Mouse (Mus musculus): ENCODE measurements around the gene Prkg2. TPM values are rescaled to one million over a fixed set of nuclear protein-coding genes. Genes with fewer than 3 reads are reported as not detected.

Gene Prkg2
- not detected in 3 replicates for total RNA-seq (2017)

- no peak for ATAC-seq (replicated peaks; ENCODE audit: insufficient number of reproducible peaks, low FRiP score, low TSS enrichment, poor library complexity, severe bottlenecking)
Measured at GRCm38 (mm10) chr5:99036596-99037441, at the start of gene Prkg2. Gene Prkg2 (minus strand): TSS chr5:99037351.

- ATAC-seq (replicated peaks; ENCODE audit: insufficient number of reproducible peaks, low FRiP score, low TSS enrichment, poor library complexity, severe bottlenecking) = no peak
Measured at GRCm38 (mm10) chr5:99083955-99084354, 46.8 kb upstream of the Prkg2 start.

- ATAC-seq (replicated peaks; ENCODE audit: insufficient number of reproducible peaks, low FRiP score, low TSS enrichment, poor library complexity, severe bottlenecking) = no peak
Measured at GRCm38 (mm10) chr5:99078375-99078774, 41.2 kb upstream of the Prkg2 start.

- ATAC-seq (replicated peaks; ENCODE audit: insufficient number of reproducible peaks, low FRiP score, low TSS enrichment, poor library complexity, severe bottlenecking) = no peak
Measured at GRCm38 (mm10) chr5:99068391-99068790, 31.2 kb upstream of the Prkg2 start.

- ATAC-seq (replicated peaks; ENCODE audit: insufficient number of reproducible peaks, low FRiP score, low TSS enrichment, poor library complexity, severe bottlenecking) = no peak
Measured at GRCm38 (mm10) chr5:99062582-99062981, 25.4 kb upstream of the Prkg2 start.

- no peak for ATAC-seq (replicated peaks; ENCODE audit: insufficient number of reproducible peaks, low FRiP score, low TSS enrichment, poor library complexity, severe bottlenecking)
Measured at GRCm38 (mm10) chr5:99039021-99039420, 1.9 kb upstream of the Prkg2 start.

GRCm38 (mm10) chr5:99037442-99037811, 276 bp upstream of the Prkg2 start:
- no peak for ATAC-seq (replicated peaks; ENCODE audit: insufficient number of reproducible peaks, low FRiP score, low TSS enrichment, poor library complexity, severe bottlenecking)

- ATAC-seq (replicated peaks; ENCODE audit: insufficient number of reproducible peaks, low FRiP score, low TSS enrichment, poor library complexity, severe bottlenecking) = no peak
Measured at GRCm38 (mm10) chr5:99035961-99036360, 1.2 kb downstream of the Prkg2 start.

- ATAC-seq (replicated peaks; ENCODE audit: insufficient number of reproducible peaks, low FRiP score, low TSS enrichment, poor library complexity, severe bottlenecking) = no peak
Measured at GRCm38 (mm10) chr5:99031551-99032149, 5.5 kb downstream of the Prkg2 start.

- no peak for ATAC-seq (replicated peaks; ENCODE audit: insufficient number of reproducible peaks, low FRiP score, low TSS enrichment, poor library complexity, severe bottlenecking)
Measured at GRCm38 (mm10) chr5:99026343-99026742, 10.8 kb downstream of the Prkg2 start.

- ATAC-seq (replicated peaks; ENCODE audit: insufficient number of reproducible peaks, low FRiP score, low TSS enrichment, poor library complexity, severe bottlenecking) = no peak
Measured at GRCm38 (mm10) chr5:99019709-99020108, 17.4 kb downstream of the Prkg2 start.

GRCm38 (mm10) chr5:99015140-99015539, 22.0 kb downstream of the Prkg2 start:
- ATAC-seq (replicated peaks; ENCODE audit: insufficient number of reproducible peaks, low FRiP score, low TSS enrichment, poor library complexity, severe bottlenecking) = no peak

- no peak for ATAC-seq (replicated peaks; ENCODE audit: insufficient number of reproducible peaks, low FRiP score, low TSS enrichment, poor library complexity, severe bottlenecking)
Measured at GRCm38 (mm10) chr5:99010448-99011151, 26.6 kb downstream of the Prkg2 start.

GRCm38 (mm10) chr5:98998104-98998503, 39.0 kb downstream of the Prkg2 start:
- no peak for ATAC-seq (replicated peaks; ENCODE audit: insufficient number of reproducible peaks, low FRiP score, low TSS enrichment, poor library complexity, severe bottlenecking)

GRCm38 (mm10) chr5:98995767-98996166, 41.4 kb downstream of the Prkg2 start:
- ATAC-seq (replicated peaks; ENCODE audit: insufficient number of reproducible peaks, low FRiP score, low TSS enrichment, poor library complexity, severe bottlenecking) = no peak

GRCm38 (mm10) chr5:98991600-98991999, 45.6 kb downstream of the Prkg2 start:
- no peak for ATAC-seq (replicated peaks; ENCODE audit: insufficient number of reproducible peaks, low FRiP score, low TSS enrichment, poor library complexity, severe bottlenecking)

GRCm38 (mm10) chr5:98987634-98988033, 49.5 kb downstream of the Prkg2 start:
- no peak for ATAC-seq (replicated peaks; ENCODE audit: insufficient number of reproducible peaks, low FRiP score, low TSS enrichment, poor library complexity, severe bottlenecking)

- no peak for ATAC-seq (replicated peaks; ENCODE audit: insufficient number of reproducible peaks, low FRiP score, low TSS enrichment, poor library complexity, severe bottlenecking)
Measured at GRCm38 (mm10) chr5:98987116-98987515, 50.0 kb downstream of the Prkg2 start.

- ATAC-seq (replicated peaks; ENCODE audit: insufficient number of reproducible peaks, low FRiP score, low TSS enrichment, poor library complexity, severe bottlenecking) = no peak
Measured at GRCm38 (mm10) chr5:98986459-98986858, 50.7 kb downstream of the Prkg2 start.

- no peak for ATAC-seq (replicated peaks; ENCODE audit: insufficient number of reproducible peaks, low FRiP score, low TSS enrichment, poor library complexity, severe bottlenecking)
Measured at GRCm38 (mm10) chr5:98986011-98986410, 51.1 kb downstream of the Prkg2 start.
